Mouse (Mus musculus) hindbrain, embryonic 14.5 days (tissue): ENCODE measurements around the gene Ivl. TPM values are rescaled to one million over a fixed set of nuclear protein-coding genes. Genes with fewer than 3 reads are reported as not detected.
A peak's percentile ranks its signal among the peaks of the same experiment; 100 is the strongest.

Experiments
- ATAC-seq: fragments of 200-750 bp; cut with Nextera tagmentation; 2 replicates; pipeline ENCODE4 v1.8.0; 2017; ENCODE audit warnings: moderate number of reproducible peaks, mild to moderate bottlenecking, moderate TSS enrichment, moderate library complexity; ENCODE audit not compliant: low FRiP score
- DNase-seq: peaks from one replicate; pipeline ENCODE4 v3.0.0-alpha.2; 2015; ENCODE audit warnings: low spot score
- H3K27ac ChIP-seq: fragments of 300-500 bp; sonication (generic); 2 replicates; pipeline ENCODE4 v1.5.1; 2014; ENCODE audit warnings: mild to moderate bottlenecking, moderate library complexity
- H3K27me3 ChIP-seq: fragments of 300-500 bp; sonication (generic); 2 replicates; pipeline ENCODE4 v1.6.1; 2014; ENCODE audit warnings: mild to moderate bottlenecking, low read length, mixed read lengths; ENCODE audit not compliant: control insufficient read depth, insufficient read depth
- H3K36me3 ChIP-seq: fragments of 300-500 bp; sonication (generic); replicated peaks from 2 replicates; pipeline ENCODE4 v1.6.1; 2014; ENCODE audit not compliant: control insufficient read depth, insufficient read depth
- H3K4me1 ChIP-seq: fragments of 300-500 bp; sonication (generic); replicated peaks from 2 replicates; pipeline ENCODE4 v1.6.1; 2014; ENCODE audit warnings: antibody characterized with exemption, low read length, mixed read lengths; ENCODE audit not compliant: control insufficient read depth, insufficient read depth
- H3K4me2 ChIP-seq: fragments of 300-500 bp; sonication (generic); replicated peaks from 2 replicates; pipeline ENCODE4 v1.6.1; 2014; ENCODE audit warnings: mild to moderate bottlenecking, moderate library complexity
- H3K4me3 ChIP-seq: fragments of 300-500 bp; sonication (generic); replicated peaks from 2 replicates; pipeline ENCODE4 v1.5.1; 2014; ENCODE audit warnings: mild to moderate bottlenecking, low read length
- H3K9ac ChIP-seq: fragments of 300-500 bp; sonication (generic); 2 replicates; pipeline ENCODE4 v1.6.1; 2014
- H3K9me3 ChIP-seq: fragments of 300-500 bp; sonication (generic); 2 replicates; pipeline ENCODE4 v1.6.1; 2016; ENCODE audit warnings: low read length; ENCODE audit not compliant: control insufficient read depth
- whole genome bisulfite sequencing: fragments of 180-500 bp; shearing (Covaris S2); extraction: QIAGEN DNeasy Blood & Tissue Kit; methylation state at CpG from one replicate; pipeline ENCODE4 v1.1.7; 2014; 5-methylcytosine and 5-hydroxymethylcytosine counted together
- polyA plus RNA-seq: library from polyadenylated mRNA; unstranded; fragments of >200 nt; fragmentation: Nextera tagmentation; extraction: Ambion mirVana; gene quantifications from 2 replicates; pipeline ENCODE4 v1.2.1, GENCODE M21; 2014

Ivl gene
- not detected in 2 replicates for polyA plus RNA-seq

GRCm38 (mm10) chr3:92573449-92574041, at the start of gene Ivl:
Ivl (minus strand) TSS chr3:92573735.
- H3K9ac ChIP-seq, result no peak within 1 kb of the TSS
- no peaks in the 10 kb centered on the region for H3K4me1 ChIP-seq
- no peak within 1 kb of the TSS for H3K4me2 ChIP-seq
- H3K4me3 ChIP-seq, result no peak within 1 kb of the TSS
- H3K9me3 ChIP-seq, result no peaks in the 10 kb centered on the region
- no peak for ATAC-seq
- DNase-seq, result no peak
- H3K27ac ChIP-seq, result no peak within 1 kb of the TSS
- 75% methylated on average over 1 of the region's 1 CpGs for WGBS
- H3K27me3 ChIP-seq, result no peaks in the 10 kb centered on the region
- no peaks in the 10 kb centered on the region for H3K36me3 ChIP-seq

DNA sequence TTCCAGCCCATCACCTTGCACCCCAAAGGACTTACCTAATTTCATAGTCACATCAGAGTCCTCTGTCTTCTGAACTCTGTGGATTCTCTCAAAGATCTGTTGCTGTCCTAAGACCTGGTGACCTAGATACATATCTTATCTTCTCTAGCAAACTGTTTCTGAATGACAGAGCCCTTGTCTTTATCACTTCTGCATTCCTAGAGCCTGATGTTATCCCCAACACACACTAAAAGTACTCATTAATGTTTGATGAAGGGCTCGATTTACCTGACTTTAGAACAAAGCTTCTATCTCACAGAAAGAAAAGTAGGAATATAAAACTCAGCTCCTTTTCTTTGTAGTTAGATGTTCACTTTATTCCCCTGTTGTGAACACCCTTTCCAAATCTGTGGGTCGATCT, 48.0 kb upstream of the Ivl start, which contains the start of gene Lce6a:
Gene Lce6a (minus strand): TSS at position 101 of the 400 bp plus-strand sequence.
- DNase-seq, result no peak
- Histone ChIP-seq H3K4me2 (no peak within 1 kb of the TSS), H3K27ac (no peak within 1 kb of the TSS), H3K9me3 (no peaks in the 10 kb centered on the region), H3K4me3 (no peak within 1 kb of the TSS), H3K36me3 (no peaks in the 10 kb centered on the region), H3K9ac (no peak within 1 kb of the TSS), H3K4me1 (no peaks in the 10 kb centered on the region), H3K27me3 (no peaks in the 10 kb centered on the region)
- no peak for ATAC-seq
- WGBS, result 86% methylated on average over 2 of the region's 2 CpGs

GRCm38 (mm10) chr3:92609804-92610203, 36.3 kb upstream of the Ivl start:
- ATAC-seq, result no peak
- H3K4me3 ChIP-seq, result no peak overlapping the region
- 91% methylated on average over 1 of the region's 1 CpGs for WGBS
- H3K9me3 ChIP-seq, result no peaks in the 10 kb centered on the region
- no peak overlapping the region for H3K27ac ChIP-seq
- no peak for DNase-seq
- H3K4me1 ChIP-seq, result no peaks in the 10 kb centered on the region
- H3K36me3 ChIP-seq, result no peaks in the 10 kb centered on the region
- no peak overlapping the region for H3K9ac ChIP-seq
- no peaks in the 10 kb centered on the region for H3K27me3 ChIP-seq
- no peak overlapping the region for H3K4me2 ChIP-seq

GRCm38 (mm10) chr3:92607392-92607791, 33.9 kb upstream of the Ivl start, which contains the start of gene 2210017I01Rik:
2210017I01Rik (minus strand) TSS chr3:92607492.
- Histone ChIP-seq H3K36me3 (no peaks in the 10 kb centered on the region), H3K9me3 (no peaks in the 10 kb centered on the region), H3K4me2 (no peak within 1 kb of the TSS), H3K4me1 (no peaks in the 10 kb centered on the region), H3K27me3 (no peaks in the 10 kb centered on the region), H3K4me3 (no peak within 1 kb of the TSS), H3K27ac (no peak within 1 kb of the TSS), H3K9ac (no peak within 1 kb of the TSS)
- no peak for ATAC-seq
- DNase-seq, result no peak

DNA sequence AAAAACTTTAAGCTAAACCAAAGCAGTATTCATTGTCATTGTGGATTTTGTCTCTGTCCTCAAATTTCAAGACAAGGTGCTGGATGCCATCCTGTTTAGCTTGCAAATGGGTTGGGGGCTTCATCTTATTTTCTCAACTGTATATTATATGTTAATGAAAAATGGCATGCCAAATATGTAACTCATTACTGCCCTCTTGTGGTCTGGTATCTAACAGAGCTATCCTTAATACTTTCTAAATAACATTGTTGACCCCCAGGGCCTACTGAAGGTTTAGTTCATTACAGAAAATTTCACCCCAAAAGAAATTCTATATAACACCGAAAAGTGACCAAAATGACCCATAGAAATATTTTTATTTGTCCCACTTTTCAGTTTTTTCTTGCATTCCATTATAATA, 28.6 kb upstream of the Ivl start:
- peak; percentile 48 for DNase-seq
- Histone ChIP-seq H3K4me3 (no peak overlapping the region), H3K4me2 (no peak overlapping the region), H3K9ac (no peak overlapping the region), H3K36me3 (no peaks in the 10 kb centered on the region), H3K9me3 (peaks cover 8% of the 10 kb centered on the region), H3K27ac (no peak overlapping the region), H3K4me1 (no peaks in the 10 kb centered on the region), H3K27me3 (no peaks in the 10 kb centered on the region)
- no peak for ATAC-seq
- 55% methylated on average over 1 of the region's 1 CpGs for WGBS

DNA sequence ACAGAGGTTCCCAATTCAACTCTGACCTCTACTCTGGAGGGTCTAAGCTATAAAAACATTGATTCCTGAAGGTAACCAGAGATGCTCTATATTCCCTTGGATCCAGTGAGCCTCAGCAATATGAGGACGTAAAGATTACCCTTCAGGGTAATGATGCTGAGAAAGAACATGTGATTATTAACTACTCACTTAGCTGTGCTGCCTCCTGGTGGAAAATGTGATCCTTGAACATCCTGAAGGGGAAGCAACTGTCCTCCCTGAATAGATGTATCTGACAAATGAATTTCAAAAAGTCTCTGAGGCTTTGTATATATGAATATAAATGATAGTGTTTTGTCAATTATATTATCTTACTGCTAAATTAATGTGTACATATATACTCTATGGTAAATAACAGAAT, 26.9 kb upstream of the Ivl start:
- 65% methylated on average over 1 of the region's 1 CpGs for WGBS
- Histone ChIP-seq H3K9ac (no peak overlapping the region), H3K27me3 (no peaks in the 10 kb centered on the region), H3K36me3 (no peaks in the 10 kb centered on the region), H3K4me1 (no peaks in the 10 kb centered on the region), H3K27ac (no peak overlapping the region), H3K4me2 (no peak overlapping the region), H3K9me3 (peaks cover 8% of the 10 kb centered on the region), H3K4me3 (no peak overlapping the region)
- DNase-seq (no peak), ATAC-seq (no peak)

DNA sequence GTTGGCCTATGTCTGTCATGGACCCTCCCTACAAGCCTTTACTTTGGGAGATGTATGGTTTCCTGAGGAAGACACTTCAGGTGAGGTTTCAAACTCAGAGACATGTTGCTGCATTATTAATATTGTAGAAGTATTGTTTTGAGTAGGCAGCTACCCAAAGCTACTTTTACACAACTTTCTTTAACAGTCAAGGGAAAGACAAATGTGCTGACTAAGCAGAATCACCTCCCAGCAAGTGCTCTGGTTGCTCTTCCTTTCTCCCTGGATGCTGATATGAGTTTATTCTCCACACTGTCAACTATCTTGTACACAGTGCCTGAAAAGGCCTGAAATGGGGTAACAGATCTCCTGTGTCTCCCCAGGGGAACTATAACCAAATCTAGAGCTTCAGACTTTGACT, 26.4 kb upstream of the Ivl start:
- Histone ChIP-seq H3K27ac (no peak overlapping the region), H3K4me1 (no peaks in the 10 kb centered on the region), H3K4me3 (no peak overlapping the region), H3K9ac (no peak overlapping the region), H3K9me3 (peaks cover 8% of the 10 kb centered on the region), H3K36me3 (no peaks in the 10 kb centered on the region), H3K27me3 (no peaks in the 10 kb centered on the region), H3K4me2 (no peak overlapping the region)
- no peak for DNase-seq
- no peak for ATAC-seq

- Histone ChIP-seq H3K36me3 (no peaks in the 10 kb centered on the region), H3K4me1 (no peaks in the 10 kb centered on the region), H3K9ac (no peak overlapping the region), H3K27ac (no peak overlapping the region), H3K9me3 (peaks cover 8% of the 10 kb centered on the region), H3K4me3 (no peak overlapping the region), H3K4me2 (no peak overlapping the region), H3K27me3 (no peaks in the 10 kb centered on the region)
- ATAC-seq (no peak), DNase-seq (no peak)
- WGBS, result 93% methylated on average over 2 of the region's 2 CpGs
These were observed 24.9 kb upstream of the Ivl start for GRCm38 (mm10) chr3:92598429-92598828.

DNA sequence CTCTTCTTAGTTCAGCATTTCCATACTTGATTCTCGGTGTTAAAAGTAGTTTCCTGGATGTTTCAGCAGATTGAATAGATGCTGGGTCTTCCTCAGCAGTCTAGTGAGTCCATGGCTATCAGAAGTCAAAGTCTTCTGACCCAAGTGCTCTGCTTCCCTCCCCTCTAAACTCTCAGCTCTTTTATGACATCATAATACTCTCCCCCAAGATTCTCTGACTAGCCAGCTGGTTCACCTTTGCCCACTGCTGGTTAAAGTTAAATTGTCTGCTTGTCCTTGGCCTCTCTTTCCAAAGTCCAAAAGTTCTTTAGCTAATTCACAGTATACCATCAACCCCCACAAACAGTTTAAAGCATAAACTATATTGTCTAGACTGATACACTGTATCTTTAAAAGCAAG, 15.3 kb upstream of the Ivl start, which contains the start of gene Smcp:
Gene Smcp (minus strand): TSS at position 140 of the 400 bp plus-strand sequence.
- Histone ChIP-seq H3K9ac (no peak within 1 kb of the TSS), H3K4me2 (no peak within 1 kb of the TSS), H3K9me3 (no peaks in the 10 kb centered on the region), H3K27ac (no peak within 1 kb of the TSS), H3K4me1 (no peaks in the 10 kb centered on the region), H3K27me3 (no peaks in the 10 kb centered on the region), H3K4me3 (no peak within 1 kb of the TSS), H3K36me3 (no peaks in the 10 kb centered on the region)
- WGBS, result 71% methylated on average over 1 of the region's 1 CpGs
- ATAC-seq (no peak), DNase-seq (no peak)

DNA sequence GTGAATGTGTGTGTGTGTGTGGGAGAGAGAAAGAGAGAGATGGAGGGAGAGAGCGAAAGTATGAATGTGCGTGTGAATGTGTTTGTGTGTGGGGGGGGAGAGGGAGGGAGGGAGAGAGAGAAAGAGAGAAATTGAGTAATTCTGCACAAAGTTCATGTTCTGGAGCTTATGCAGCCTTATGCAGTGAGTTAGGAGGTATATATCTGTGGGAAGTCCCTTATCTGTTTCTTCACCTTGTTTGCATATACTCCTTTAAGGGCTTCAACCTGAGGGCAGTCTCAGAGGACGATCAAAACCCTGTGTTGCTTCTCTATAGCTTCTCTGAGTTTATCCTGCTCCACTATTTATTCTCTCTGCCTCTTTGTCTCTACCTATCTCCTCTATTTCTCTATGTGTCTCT, 13.7 kb upstream of the Ivl start:
- no peak overlapping the region for H3K4me3 ChIP-seq
- H3K9ac ChIP-seq, result no peak overlapping the region
- 86% methylated on average over 3 of the region's 3 CpGs for WGBS
- H3K27me3 ChIP-seq, result no peaks in the 10 kb centered on the region
- DNase-seq, result no peak
- no peaks in the 10 kb centered on the region for H3K36me3 ChIP-seq
- ATAC-seq, result no peak
- H3K9me3 ChIP-seq, result no peaks in the 10 kb centered on the region
- H3K4me1 ChIP-seq, result no peaks in the 10 kb centered on the region
- H3K4me2 ChIP-seq, result no peak overlapping the region
- H3K27ac ChIP-seq, result no peak overlapping the region
